Mouse (Mus musculus) bone marrow, adult 2 months (tissue): Measurements from ENCODE around the gene Emp1.

ENCODE experiments used
- CTCF ChIP-seq: fragments of 200-500 bp; IDR thresholded peaks from 2 replicates; pipeline ENCODE4 v1.5.1; 2011; ENCODE audit warnings: low read length, control low read depth; ENCODE audit not compliant: control insufficient read depth, insufficient read depth
- POLR2A ChIP-seq: fragments of 200-500 bp; IDR thresholded peaks from 2 replicates; pipeline ENCODE4 v1.6.1; 2011; ENCODE audit warnings: low read depth, mild to moderate bottlenecking, control low read depth, low read length, borderline replicate concordance; ENCODE audit not compliant: control insufficient read depth

DNA sequence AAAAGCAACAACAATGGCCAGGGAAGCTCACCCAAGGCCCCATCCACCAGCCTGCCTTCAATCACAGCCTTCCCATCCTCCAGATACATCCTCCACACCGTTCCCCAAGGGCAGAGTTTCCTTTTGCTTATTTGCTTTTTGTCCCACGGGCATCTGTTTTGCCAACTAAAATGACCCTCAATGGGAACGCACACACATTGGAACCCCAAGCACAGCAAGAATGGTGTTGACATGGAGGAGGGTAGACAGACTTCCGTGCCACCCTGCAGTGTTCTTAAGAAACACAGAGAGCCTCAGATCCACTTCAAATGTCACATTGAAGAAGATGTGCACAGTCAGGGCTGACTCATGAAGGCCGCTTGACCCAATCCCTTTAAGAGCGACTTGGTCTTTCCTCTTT, 8.6 kb downstream of the Emp1 start:
- TF ChIP-seq CTCF (no peak), POLR2A (no peak)
